Mouse (Mus musculus) MEL-GATA-1-ER (cell line): Measurements from ENCODE around the gene Dstyk.

Experiments
- DNase-seq: peaks from one replicate; pipeline ENCODE4 v3.0.0-alpha.2; 2012; ENCODE audit warnings: low read depth; ENCODE audit errors: extremely low read depth

Gene Dstyk

GRCm38 (mm10) chr1:132417319-132418251, at the start of gene Dstyk:
Gene Dstyk (plus strand): TSS chr1:132417555.
- DNase-seq, result peak; percentile 72

- DNase-seq, result peak; percentile 99
Measured at GRCm38 (mm10) chr1:132367692-132368506, 49.5 kb upstream of the Dstyk start.

GRCm38 (mm10) chr1:132370681-132371173, 46.6 kb upstream of the Dstyk start:
- DNase-seq, result peak; percentile 70

DNA sequence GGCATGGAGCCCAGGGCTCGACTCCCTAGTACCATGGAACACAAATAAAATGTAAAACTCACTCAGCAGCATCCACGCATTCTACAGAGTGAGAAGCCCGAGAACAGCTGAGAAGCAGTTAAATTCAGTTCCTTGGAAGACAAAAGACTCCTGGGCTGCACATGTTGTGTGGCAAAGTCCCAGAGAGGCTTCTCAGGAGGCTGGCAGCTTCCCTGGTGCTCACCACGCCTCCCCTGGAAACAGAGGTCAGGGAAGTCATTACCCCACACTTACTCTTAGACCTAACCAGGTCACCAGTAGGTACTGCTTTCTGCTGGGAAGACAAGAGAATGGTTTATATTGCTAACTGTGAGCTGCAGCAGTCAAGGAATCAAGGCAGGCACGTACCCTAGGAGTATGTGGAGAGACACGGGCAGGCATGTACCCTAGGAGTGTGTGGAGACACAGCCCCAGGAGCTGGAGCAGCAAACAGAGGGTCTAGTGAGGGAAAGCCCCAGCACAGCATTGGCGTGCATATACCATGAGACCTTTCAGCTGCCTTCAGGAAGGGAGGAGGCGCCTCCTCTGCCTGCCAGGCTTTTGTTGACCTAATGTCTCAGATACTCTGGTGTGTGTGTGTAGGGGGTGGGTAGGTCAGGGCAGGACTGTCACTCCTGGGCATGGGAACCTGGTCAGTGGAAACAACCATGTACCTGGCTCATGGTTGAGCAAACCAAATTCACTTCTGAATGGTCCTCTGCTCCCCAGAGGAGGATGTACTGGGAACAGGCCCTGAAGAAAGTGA, 45.9 kb upstream of the Dstyk start:
- DNase-seq, result no peak

GRCm38 (mm10) chr1:132372354-132372753, 45.0 kb upstream of the Dstyk start:
- no peak for DNase-seq

DNA sequence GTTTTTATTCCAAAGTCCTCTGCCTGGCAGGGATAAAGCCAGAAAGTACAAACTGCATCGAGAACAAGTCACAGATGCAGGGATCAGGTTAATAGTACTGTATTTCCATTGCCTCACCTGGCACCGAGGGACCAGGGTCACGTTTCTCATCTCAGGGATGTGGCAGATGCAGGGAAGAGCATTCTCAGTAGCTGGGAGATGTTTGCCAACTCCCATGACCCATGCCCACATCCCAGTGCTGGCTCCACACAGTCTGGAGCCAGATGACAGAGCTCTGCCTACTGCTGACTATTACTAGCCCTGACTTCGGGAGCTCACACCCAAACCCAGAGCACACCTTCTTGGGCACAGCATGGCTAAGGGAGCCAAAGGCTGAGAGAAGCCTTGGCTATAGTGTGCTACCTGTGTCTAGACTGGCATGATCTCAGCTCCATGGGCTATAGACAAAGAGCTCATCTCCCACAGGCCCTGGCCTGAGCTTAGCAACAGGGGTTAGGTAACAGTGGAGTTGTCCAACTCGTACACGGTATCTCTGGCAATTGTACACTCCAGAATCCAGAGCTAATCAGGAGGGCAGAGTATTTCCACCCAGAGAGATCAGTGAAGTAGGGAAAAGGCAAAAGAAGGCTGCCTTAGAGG, 44.3 kb upstream of the Dstyk start:
- no peak for DNase-seq

- DNase-seq, result peak; percentile 44
Measured at GRCm38 (mm10) chr1:132374140-132374872, 43.0 kb upstream of the Dstyk start.

DNA sequence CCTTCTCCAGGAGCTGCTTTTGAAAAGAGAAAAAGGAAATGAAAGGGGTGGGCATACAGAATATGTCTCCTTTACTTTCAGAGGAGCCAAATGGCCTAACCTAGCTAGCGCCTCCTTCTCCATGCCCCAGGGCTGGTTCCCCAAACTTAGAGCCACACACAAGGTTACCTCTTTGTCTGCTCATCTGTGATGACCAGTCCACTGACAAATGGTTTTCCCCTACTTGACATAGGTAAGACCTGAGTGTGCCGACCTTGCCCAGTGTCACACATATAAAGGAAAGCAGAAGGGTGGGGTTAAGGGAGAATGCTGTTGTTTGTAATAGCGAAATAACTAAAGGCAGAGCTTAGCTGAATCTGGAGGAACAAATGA, 42.5 kb upstream of the Dstyk start:
- no peak for DNase-seq

GRCm38 (mm10) chr1:132375256-132375655, 42.1 kb upstream of the Dstyk start:
- no peak for DNase-seq

DNA sequence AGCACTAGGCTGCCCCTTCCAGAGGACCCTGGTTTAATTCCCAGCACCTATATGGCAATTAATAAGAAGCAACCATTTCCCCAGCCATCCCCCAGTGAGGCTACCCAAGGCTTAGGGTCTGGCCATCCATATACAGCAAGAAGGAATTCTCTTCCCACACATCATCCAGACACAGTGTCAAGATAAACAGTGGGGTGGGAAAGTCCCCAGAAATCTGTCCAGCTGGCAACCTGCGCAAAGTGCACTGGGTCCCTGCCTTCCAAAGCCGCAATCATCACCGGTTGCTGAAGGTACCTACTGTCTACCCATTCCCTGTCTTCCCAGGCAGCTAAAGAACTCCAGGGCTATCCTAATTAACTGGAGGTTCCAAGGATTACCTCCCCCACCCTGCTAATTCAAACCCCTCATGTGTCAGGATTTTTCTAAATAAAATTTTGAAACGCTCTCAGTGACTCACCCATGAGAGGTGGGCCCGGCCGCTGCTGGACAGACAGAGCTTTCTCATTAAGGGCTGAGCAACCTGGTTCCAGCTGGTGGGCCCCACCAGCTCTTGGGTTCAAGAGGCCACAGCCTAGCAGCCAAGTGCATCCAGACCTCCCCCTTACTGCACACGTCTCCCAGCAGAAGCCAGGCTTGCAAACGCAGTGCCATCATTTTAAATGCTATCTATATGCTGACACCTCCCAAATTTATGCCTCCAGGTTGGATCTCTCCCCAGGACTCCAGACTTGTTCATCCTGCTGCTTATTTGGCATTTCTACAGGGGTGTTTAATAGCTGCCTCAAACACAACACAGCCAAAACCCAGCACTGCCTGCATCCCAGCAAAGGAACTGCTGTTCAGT, 40.9 kb upstream of the Dstyk start:
- no peak for DNase-seq

GRCm38 (mm10) chr1:132377055-132377365, 40.3 kb upstream of the Dstyk start:
- no peak for DNase-seq

GRCm38 (mm10) chr1:132377811-132378210, 39.5 kb upstream of the Dstyk start:
- no peak for DNase-seq

DNA sequence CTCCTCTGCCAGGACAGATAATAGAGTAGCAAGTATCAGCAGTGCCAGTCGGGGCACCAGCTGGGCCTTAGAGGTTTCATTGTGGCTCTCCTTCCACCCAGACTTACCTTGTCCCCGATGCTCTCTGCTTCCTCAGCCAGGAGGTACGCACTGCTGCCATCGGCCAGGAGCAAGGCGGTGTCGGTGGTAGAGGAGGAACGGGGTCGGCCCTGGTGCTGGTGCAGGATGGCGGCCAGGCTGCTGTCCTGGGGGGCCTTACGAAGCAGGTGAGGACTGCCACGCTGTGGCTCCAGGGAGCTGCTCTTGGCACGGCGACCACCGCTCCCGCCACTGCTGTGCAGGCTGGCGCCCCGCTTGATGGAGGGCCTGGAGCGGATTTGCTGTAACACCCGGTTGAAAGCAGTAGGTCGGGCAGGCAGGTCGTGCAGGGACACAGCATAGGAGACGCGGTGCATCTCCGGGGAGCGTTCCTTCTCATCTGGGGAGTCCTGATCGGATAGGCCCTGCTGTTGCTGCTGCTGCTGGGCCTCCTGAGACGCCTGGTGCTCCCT, 36.7 kb upstream of the Dstyk start:
- DNase-seq, result no peak

DNA sequence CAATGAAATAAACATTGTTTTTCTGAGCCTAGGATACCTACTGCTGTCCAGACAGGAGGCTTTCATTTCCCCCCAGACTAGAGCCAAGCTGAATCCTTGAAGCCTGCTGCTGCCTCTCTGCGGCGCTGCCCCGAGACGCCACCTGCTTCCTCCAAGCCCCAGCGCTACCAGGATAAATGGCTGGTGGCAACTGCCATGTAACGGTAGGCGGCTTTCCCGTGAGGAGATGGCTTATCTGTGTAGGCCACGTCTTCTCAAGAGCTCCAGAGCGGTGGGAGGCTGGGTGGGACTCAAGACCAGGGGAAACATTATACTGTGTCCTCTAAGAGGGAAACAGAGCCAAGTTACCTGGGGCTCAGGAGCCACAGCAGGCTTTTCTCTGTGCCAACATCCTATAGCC, 35.4 kb upstream of the Dstyk start:
- DNase-seq, result peak; percentile 56

DNA sequence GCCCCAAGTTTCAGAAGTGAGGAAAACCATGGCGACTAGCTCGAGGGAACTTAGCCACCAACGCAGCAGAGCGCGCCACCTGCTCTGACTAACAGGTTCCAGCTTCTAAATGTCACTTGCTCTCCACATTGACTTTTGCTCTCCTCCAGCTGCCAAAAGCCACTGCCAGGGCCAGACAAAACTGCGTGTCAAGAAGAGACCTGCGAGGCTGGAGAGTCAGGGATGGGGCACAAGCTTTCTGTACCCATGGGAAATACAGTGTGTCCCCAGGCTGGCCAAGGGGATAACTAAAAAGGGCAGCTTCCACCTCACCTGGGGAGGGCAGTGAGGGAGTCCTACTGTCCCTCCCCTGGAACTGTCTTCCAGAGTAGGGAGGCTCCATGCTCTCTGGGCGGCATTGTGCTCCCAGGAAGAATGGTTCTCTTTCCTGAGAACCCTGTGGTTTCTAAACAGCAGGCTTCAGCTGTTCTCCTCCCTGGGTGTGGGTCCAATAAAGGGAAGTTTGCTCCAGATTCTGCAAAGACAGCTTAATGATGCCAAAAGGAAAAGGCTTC, 33.3 kb upstream of the Dstyk start:
- DNase-seq, result no peak

DNA sequence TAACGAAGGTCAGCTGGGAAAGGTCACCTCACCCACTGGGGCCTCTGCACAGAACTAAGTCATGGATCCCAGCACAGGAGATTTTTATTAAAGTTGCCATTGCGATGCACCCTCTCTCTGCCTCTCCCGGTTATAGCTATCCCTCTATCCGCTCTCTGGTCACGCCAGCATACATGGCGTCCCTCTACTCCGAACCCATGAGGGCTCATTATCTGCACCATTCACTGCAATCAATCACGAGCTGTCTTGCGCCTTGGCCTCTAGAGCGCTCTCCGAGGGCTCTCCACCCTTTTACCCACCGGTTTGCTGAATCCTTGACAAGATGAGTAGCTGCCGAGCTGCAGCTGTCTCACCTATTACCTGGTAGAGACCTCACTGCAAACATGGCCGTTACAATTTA, 32.1 kb upstream of the Dstyk start:
- no peak for DNase-seq

- no peak for DNase-seq
Measured at GRCm38 (mm10) chr1:132385711-132386110, 31.6 kb upstream of the Dstyk start.

DNA sequence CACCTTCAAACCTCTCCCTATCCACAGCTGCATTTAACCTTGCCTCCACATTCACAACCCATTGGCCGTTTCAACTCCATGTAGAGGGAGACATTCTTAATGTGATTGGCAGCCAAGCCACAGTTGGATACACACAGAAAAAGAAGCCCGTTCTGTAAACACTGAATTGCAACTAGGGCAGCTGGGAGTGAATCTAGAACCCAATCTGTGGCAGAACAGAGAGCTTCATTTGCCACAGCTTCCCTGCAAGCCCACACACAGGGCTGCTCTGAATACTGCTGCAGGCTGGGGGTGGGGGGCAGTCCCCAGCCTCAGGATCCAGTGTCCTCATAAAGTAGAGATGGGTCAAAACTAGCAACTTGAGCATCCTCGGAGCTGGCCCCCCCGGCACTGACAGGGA, 31.1 kb upstream of the Dstyk start:
- DNase-seq, result no peak

GRCm38 (mm10) chr1:132387943-132388342, 29.4 kb upstream of the Dstyk start:
- DNase-seq, result no peak
